Mouse (Mus musculus) hindbrain, postnatal 0 days (tissue): ENCODE measurements around the gene Rph3a. TPM values are rescaled to one million over a fixed set of nuclear protein-coding genes. Genes with fewer than 3 reads are reported as not detected.

Experiments used
- ATAC-seq: fragments of 200-750 bp; cut with Nextera tagmentation; 2 replicates; pipeline ENCODE4 v1.8.0; 2017; ENCODE audit warnings: mild to moderate bottlenecking, moderate TSS enrichment, moderate library complexity
- DNase-seq: peaks from one replicate; pipeline ENCODE4 v3.0.0-alpha.2; 2015; ENCODE audit warnings: low spot score
- H3K27ac ChIP-seq: fragments of 300-500 bp; sonication (generic); 2 replicates; pipeline ENCODE4 v1.5.1; 2014; ENCODE audit warnings: mild to moderate bottlenecking
- H3K27me3 ChIP-seq: fragments of 300-500 bp; sonication (generic); 2 replicates; pipeline ENCODE4 v1.6.1; 2014; ENCODE audit warnings: low read length, mixed read lengths; ENCODE audit not compliant: insufficient read depth
- H3K36me3 ChIP-seq: fragments of 300-500 bp; sonication (generic); 2 replicates; pipeline ENCODE4 v1.6.1; 2014; ENCODE audit warnings: low read length, mixed read lengths; ENCODE audit not compliant: insufficient read depth
- H3K4me1 ChIP-seq: fragments of 300-500 bp; sonication (generic); 2 replicates; pipeline ENCODE4 v1.6.1; 2014; ENCODE audit warnings: antibody characterized with exemption, low read length, mixed read lengths; ENCODE audit not compliant: insufficient read depth
- H3K4me2 ChIP-seq: fragments of 300-500 bp; sonication (generic); 2 replicates; pipeline ENCODE4 v1.6.1; 2014; ENCODE audit warnings: low read depth, mild to moderate bottlenecking, low read length, moderate library complexity, mixed read lengths
- H3K4me3 ChIP-seq: fragments of 300-500 bp; sonication (generic); 2 replicates; pipeline ENCODE4 v1.5.1; 2014; ENCODE audit warnings: low read length
- H3K9ac ChIP-seq: fragments of 300-500 bp; sonication (generic); replicated peaks from 2 replicates; pipeline ENCODE4 v1.6.1; 2014; ENCODE audit warnings: mild to moderate bottlenecking, low read length, moderate library complexity, mixed read lengths
- H3K9me3 ChIP-seq: fragments of 300-500 bp; sonication (generic); 2 replicates; pipeline ENCODE4 v1.6.1; 2016; ENCODE audit warnings: low read length, mixed read lengths
- CTCF ChIP-seq: IDR thresholded peaks from 2 replicates; pipeline ENCODE4 v1.5.1; 2016; ENCODE audit warnings: antibody characterized with exemption, control low read depth, low read depth
- WGBS: fragments of 180-500 bp; shearing (Covaris S2); extraction: QIAGEN DNeasy Blood & Tissue Kit; methylation state at CpG from one replicate; pipeline ENCODE4 v1.1.7; 2014; 5-methylcytosine and 5-hydroxymethylcytosine counted together
- polyA plus RNA-seq: library from polyadenylated mRNA; unstranded; fragments of >200 nt; fragmentation: Nextera tagmentation; extraction: Ambion mirVana; gene quantifications from 2 replicates; pipeline ENCODE4 v1.2.1, GENCODE M21; 2015
- total RNA-seq: library from RNA; depleted of rRNA; stranded (reverse); fragments of >200 nt; gene quantifications from 2 replicates; pipeline ENCODE4 v1.2.3, GENCODE M21; 2014

Rph3a gene
- total and polyA plus RNA-seq, 2 experiments from 2014 or later = 39.4 to 44.3 TPM

DNA sequence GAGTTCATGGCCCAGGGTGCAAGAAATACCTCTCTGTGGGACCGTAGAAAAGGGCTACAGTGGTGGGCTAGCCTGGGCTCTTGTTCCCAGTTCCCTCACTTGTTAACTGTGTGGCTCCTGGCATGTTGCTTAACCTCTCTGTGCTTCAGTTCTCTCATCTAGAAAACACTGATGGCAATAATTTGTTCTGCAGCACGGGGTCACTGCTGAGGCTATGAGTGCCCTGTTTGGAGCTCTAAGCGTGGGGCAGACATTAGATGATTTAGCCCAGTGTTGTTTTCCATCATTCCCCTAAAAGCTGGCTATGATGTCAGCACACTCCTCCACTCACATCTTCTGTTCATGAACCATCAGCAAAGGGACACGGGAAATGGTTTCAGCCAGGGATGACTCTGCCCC, 41.8 kb downstream of the Rph3a start:
- TF ChIP-seq CTCF = 0 out of 2 replicates have a peak, but pooled peaks have one; percentile 11
- no peaks in the 10 kb centered on the region for H3K36me3 ChIP-seq
- H3K27ac ChIP-seq = no peak overlapping the region
- no peaks in the 10 kb centered on the region for H3K9me3 ChIP-seq
- H3K27me3 ChIP-seq = no peaks in the 10 kb centered on the region
- no peak overlapping the region for H3K4me2 ChIP-seq
- H3K4me1 ChIP-seq = peaks cover 6% of the 10 kb centered on the region; the same call in 1 of the 2 replicates
- ATAC-seq = no peak
- no peak for DNase-seq
- 60% methylated on average over 4 of the region's 4 CpGs for WGBS
- no peak overlapping the region for H3K9ac ChIP-seq
- no peak overlapping the region for H3K4me3 ChIP-seq

DNA sequence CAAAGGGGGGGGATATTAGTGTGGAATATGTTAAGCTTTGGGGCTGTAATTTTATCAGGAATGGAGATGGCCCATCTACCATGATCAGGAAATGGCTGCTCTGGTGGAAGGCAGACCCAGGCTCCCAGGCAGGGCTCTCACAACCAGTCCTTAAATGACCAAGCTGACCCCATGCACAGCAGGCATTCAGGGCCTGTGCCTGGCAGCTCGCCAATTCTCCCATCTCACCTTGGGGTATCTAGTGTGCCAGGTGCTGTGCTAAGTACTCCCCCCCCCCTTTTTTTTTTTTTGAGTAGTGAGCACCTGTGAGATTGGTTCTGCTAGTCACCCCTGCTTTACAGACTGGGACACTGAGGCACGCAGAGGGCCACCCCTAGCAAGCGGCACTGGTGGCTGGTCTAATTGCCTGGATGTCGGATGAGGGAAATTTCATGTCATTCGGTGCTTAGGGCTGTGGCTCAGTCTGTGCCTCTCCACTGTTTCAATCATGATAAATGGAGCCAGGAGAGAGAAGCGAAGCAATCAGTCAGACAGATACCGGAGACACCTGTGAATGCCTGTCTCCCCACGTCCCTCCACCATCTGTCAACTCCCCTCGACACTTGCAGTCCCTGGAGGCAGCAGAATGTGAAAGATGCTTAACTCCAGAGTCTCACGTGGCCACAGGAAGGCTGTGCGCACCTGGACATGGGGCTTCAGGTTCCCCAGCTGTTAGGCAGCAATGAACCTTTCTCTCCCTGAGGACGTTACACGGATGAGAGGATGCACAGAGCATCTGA, 42.3 kb downstream of the Rph3a start:
- no peak overlapping the region for H3K27ac ChIP-seq
- ATAC-seq (no peak), DNase-seq (peak; percentile 30)

DNA sequence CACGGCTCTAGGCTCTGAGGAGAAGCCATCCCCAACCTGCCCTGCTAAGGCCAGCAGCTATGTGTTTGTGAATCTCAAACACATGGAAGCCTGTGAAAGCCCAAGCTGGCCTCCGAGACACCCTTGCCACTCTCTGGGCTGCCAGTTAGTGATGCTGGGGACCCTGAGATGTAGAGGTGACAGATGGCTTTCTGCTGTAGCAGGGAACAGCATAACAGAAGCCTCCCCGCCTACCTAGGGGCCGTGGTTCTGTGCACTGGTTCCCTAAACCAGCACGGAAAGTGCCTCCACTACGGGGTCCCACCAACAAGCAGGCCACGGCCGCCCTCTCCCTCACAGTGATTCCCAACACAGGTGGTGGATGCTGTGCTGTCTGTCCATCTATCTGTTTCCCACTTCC, 43.0 kb downstream of the Rph3a start:
- DNase-seq = no peak
- Histone ChIP-seq H3K9me3 (no peaks in the 10 kb centered on the region), H3K4me1 (peaks cover 6% of the 10 kb centered on the region; the same call in 1 of the 2 replicates), H3K9ac (no peak overlapping the region), H3K27me3 (no peaks in the 10 kb centered on the region), H3K36me3 (no peaks in the 10 kb centered on the region), H3K4me3 (no peak overlapping the region), H3K27ac (no peak overlapping the region), H3K4me2 (no peak overlapping the region)
- ATAC-seq = no peak
- WGBS = 76% methylated on average over 8 of the region's 8 CpGs
- TF ChIP-seq CTCF = no peak

More for the DNA sequence above, 42.3 kb downstream of the Rph3a start:
- 68% methylated on average over 13 of the region's 13 CpGs for WGBS
- H3K4me2 ChIP-seq = no peak overlapping the region
- no peak overlapping the region for H3K4me3 ChIP-seq
- peaks cover 6% of the 10 kb centered on the region; the same call in 1 of the 2 replicates for H3K4me1 ChIP-seq
- H3K36me3 ChIP-seq = no peaks in the 10 kb centered on the region
- TF ChIP-seq CTCF = no peak
- no peaks in the 10 kb centered on the region for H3K9me3 ChIP-seq
- H3K27me3 ChIP-seq = no peaks in the 10 kb centered on the region
- H3K9ac ChIP-seq = no peak overlapping the region

DNA sequence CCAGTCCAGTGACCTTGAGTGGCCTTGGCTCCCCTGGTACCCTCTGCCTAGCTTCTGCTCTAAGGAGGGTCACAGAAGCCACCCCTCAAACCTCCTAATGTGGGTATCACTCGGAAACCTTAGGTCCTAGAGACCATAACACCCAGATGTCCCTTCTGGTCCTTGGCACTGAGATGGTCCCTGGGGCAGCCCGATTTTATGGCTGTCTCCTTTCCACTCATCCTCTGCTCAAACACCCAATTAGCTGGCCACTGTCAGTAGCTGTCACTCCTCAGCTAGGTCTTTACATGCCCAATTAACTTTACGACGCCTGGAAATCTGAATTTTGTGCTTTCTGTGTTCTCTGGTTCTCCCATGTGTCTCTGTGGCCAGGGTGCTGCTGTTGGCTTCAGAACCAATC, 43.7 kb downstream of the Rph3a start:
- Histone ChIP-seq H3K27me3 (no peaks in the 10 kb centered on the region), H3K4me3 (no peak overlapping the region), H3K9me3 (no peaks in the 10 kb centered on the region), H3K9ac (no peak overlapping the region), H3K27ac (no peak overlapping the region), H3K4me2 (no peak overlapping the region), H3K4me1 (peaks cover 6% of the 10 kb centered on the region; the same call in 1 of the 2 replicates), H3K36me3 (no peaks in the 10 kb centered on the region; the same call in 1 of the 2 replicates)
- no peak for TF ChIP-seq CTCF
- DNase-seq (peak; percentile 49), ATAC-seq (no peak)
- WGBS = 64% methylated on average over 4 of the region's 4 CpGs

DNA sequence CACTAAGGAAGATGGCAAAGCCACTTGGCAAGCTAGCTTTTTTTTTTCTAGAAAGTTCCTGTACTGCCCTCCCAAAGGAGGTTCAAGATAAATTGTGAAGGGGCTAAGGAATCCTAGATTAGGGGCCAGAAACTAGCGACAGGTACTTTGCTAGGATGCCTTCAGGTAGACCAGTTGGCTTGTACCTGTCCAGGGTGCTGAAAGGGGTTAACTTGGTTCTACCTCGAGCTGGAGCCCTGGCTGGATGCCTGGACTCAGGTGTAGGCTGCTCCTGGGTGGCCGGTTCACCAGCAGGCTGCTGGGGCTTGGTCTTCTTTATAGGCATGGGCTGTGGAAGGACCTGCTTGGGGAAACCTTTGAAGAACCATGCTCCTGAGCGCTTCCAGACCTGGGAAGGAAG, 48.9 kb downstream of the Rph3a start:
- Histone ChIP-seq H3K9ac (no peak overlapping the region), H3K4me3 (no peak overlapping the region), H3K4me1 (no peaks in the 10 kb centered on the region), H3K36me3 (no peaks in the 10 kb centered on the region; the same call in 1 of the 2 replicates), H3K4me2 (no peak overlapping the region), H3K27me3 (no peaks in the 10 kb centered on the region), H3K9me3 (no peaks in the 10 kb centered on the region), H3K27ac (no peak overlapping the region)
- DNase-seq = no peak
- TF ChIP-seq CTCF = no peak
- WGBS = 53% methylated on average over 4 of the region's 4 CpGs
- ATAC-seq = no peak

DNA sequence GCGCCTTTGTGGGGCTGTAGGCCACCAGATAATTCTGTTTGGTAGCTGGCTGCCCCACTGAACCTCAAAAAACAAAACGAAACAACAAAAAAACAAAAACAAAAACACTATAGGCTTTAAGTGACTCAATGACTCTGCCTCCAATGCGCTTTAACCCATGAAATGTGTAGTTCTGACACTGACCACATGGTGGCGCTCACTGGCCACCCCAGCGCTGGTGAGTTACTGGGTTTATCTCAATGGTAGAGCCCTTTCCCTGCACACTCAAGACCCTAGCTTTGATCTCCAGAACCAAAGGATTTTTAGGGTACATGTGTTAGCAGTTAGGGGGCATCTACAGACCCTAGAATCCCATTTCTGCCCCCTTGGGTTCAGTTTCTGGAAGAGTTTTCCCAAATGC, 55.9 kb downstream of the Rph3a start:
- no peak overlapping the region for H3K4me2 ChIP-seq
- no peak overlapping the region for H3K27ac ChIP-seq
- no peaks in the 10 kb centered on the region for H3K27me3 ChIP-seq
- DNase-seq (peak; percentile 79), ATAC-seq (no peak; the same call in 1 of the 2 replicates)
- no peaks in the 10 kb centered on the region for H3K9me3 ChIP-seq
- H3K4me3 ChIP-seq = no peak overlapping the region
- peak; percentile 96 for TF ChIP-seq CTCF
- 21% methylated on average over 5 of the region's 5 CpGs for WGBS
- no peaks in the 10 kb centered on the region for H3K4me1 ChIP-seq
- H3K9ac ChIP-seq = no peak overlapping the region
- no peaks in the 10 kb centered on the region for H3K36me3 ChIP-seq

DNA sequence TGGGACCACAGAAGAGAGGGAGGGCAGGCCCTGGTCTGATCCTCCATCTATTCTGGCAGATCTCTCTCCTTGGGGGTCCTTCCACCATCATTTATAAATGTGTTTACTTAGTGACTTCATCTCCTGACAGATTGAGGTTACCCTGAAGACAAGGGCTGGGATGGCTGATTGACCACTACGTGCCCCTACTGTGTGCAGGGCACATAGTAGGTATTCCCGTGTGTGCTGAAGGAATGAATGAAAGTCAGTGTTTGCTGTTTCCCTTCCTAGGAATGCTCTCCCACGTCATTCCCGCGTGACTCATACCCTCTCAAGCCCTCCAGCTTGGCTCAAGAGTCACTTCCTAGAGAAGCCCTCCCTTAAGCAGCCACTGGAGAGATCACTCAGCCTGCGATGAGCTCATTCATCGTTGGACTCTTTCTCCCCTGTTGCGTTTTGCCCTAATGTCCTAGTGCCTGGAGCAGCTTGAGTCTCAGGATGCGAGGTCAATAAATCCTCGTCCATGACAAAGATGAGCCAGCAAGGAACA, 57.6 kb downstream of the Rph3a start:
- Histone ChIP-seq H3K4me1 (no peaks in the 10 kb centered on the region), H3K9ac (no peak overlapping the region), H3K27me3 (no peaks in the 10 kb centered on the region), H3K4me2 (no peak overlapping the region), H3K4me3 (no peak overlapping the region), H3K27ac (no peak overlapping the region), H3K36me3 (no peaks in the 10 kb centered on the region), H3K9me3 (no peaks in the 10 kb centered on the region)
- DNase-seq (no peak), ATAC-seq (no peak)
- no peak for TF ChIP-seq CTCF
- 69% methylated on average over 10 of the region's 10 CpGs for WGBS
